Mouse (Mus musculus): Measurements from ENCODE around the gene Mpnd. TPM values are rescaled to one million over a fixed set of nuclear protein-coding genes. Genes with fewer than 3 reads are reported as not detected.

Mpnd gene
- polyA plus RNA-seq, 1 experiment, result 98.3 TPM

DNA sequence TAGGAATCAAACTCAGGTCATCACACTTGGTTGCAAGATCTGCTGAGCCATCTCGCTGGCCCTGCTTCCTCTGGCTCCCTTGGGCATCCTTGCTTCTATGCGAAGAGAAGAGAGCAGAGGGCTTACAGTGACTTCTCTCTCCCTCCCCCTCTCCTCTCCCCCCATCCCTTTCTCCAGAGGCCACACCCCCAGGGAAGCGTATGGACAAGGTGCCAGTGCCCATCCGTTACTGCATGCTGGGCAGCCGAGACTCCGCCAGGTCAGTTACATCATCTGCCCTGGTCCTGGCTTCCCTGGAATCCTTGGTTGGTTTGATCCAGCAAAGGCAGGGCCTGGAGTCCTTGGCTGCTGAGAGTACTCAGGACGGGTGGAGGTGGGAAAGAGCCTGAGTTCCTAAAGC is 5.9 kb downstream of the Mpnd start:
- H3K4me3 ChIP-seq (ENCODE audit: insufficient read depth, low read depth, low read length), result no peak overlapping the region
- no peaks in the 10 kb centered on the region for H3K36me3 ChIP-seq (ENCODE audit: control insufficient read depth, insufficient read depth, low read length)
- peaks cover 3% of the 10 kb centered on the region; the same call in 1 of the 2 replicates for H3K4me1 ChIP-seq (ENCODE audit: control insufficient read depth, insufficient read depth, low read length)
- 83% methylated on average over 7 of the region's 7 CpGs for WGBS
- no peak for DNase-seq
- no peak overlapping the region for H3K27ac ChIP-seq (ENCODE audit: insufficient read depth, low read depth, low read length)
- no peaks in the 10 kb centered on the region for H3K27me3 ChIP-seq (replicated peaks; ENCODE audit: control insufficient read depth, insufficient read depth, low read length)
- no peak for TF ChIP-seq POLR2A (IDR thresholded peaks at IDR 0.05; ENCODE audit: low read depth, low read length)
- no peak for TF ChIP-seq CTCF (conservative IDR thresholded peaks at IDR 0.05; ENCODE audit: insufficient read depth, insufficient read length, low read depth, low read length)

DNA sequence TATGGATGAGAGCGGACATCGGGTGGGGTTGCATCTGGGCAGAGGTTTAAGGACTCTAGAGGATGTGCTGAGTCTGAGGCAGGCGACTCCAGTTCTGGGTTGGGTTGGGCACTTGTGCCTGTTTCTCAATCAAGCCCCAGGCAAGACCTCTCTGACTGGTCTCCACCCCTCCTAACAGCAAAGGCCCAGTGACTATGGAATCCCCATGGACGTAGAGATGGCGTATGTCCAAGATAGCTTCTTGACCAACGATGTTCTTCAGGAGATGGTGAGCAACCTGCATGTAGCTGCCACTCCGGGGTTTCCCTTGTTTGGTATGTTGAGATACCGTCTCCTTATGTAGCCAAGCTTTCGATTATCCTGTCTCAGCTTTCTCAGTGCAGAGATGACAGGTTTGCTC is 9.8 kb downstream of the Mpnd start:
- Histone ChIP-seq H3K4me1 (ENCODE audit: control insufficient read depth, insufficient read depth, low read length) (no peaks in the 10 kb centered on the region), H3K27me3 (replicated peaks; ENCODE audit: control insufficient read depth, insufficient read depth, low read length) (no peaks in the 10 kb centered on the region), H3K4me3 (ENCODE audit: insufficient read depth, low read depth, low read length) (no peak overlapping the region), H3K36me3 (ENCODE audit: control insufficient read depth, insufficient read depth, low read length) (no peaks in the 10 kb centered on the region), H3K27ac (ENCODE audit: insufficient read depth, low read depth, low read length) (no peak overlapping the region)
- no peak for DNase-seq
- WGBS, result 89% methylated on average over 9 of the region's 9 CpGs
- TF ChIP-seq CTCF (conservative IDR thresholded peaks at IDR 0.05; ENCODE audit: insufficient read depth, insufficient read length, low read depth, low read length) (no peak), POLR2A (IDR thresholded peaks at IDR 0.05; ENCODE audit: low read depth, low read length) (no peak)

DNA sequence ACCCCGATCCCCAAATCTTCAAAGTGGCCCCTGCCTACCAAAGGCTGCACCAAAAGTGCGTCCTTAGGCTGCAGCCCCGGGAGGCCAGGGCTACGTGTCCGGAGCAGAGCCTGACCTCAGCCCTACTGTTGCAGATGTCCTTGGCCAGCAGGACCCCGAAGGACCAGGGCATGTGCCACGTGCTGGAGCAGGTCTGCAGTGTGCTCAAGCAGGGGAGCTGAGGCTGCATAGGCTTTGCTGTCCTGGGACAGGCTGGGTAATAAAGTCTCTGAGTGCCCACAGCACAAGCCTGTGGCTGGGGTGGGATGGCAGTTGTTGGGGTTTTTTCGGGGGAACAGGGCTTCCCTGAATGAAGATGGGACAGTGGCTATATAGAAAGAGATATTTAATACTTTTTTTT is 10.9 kb downstream of the Mpnd start:
- no peak for DNase-seq
- Histone ChIP-seq H3K27me3 (replicated peaks; ENCODE audit: control insufficient read depth, insufficient read depth, low read length) (no peaks in the 10 kb centered on the region), H3K36me3 (ENCODE audit: control insufficient read depth, insufficient read depth, low read length) (no peaks in the 10 kb centered on the region), H3K4me1 (ENCODE audit: control insufficient read depth, insufficient read depth, low read length) (no peaks in the 10 kb centered on the region), H3K27ac (ENCODE audit: insufficient read depth, low read depth, low read length) (no peak overlapping the region), H3K4me3 (ENCODE audit: insufficient read depth, low read depth, low read length) (no peak overlapping the region)
- WGBS, result 84% methylated on average over 8 of the region's 8 CpGs
- no peak for TF ChIP-seq CTCF (conservative IDR thresholded peaks at IDR 0.05; ENCODE audit: insufficient read depth, insufficient read length, low read depth, low read length)
- no peak for TF ChIP-seq POLR2A (IDR thresholded peaks at IDR 0.05; ENCODE audit: low read depth, low read length)

DNA sequence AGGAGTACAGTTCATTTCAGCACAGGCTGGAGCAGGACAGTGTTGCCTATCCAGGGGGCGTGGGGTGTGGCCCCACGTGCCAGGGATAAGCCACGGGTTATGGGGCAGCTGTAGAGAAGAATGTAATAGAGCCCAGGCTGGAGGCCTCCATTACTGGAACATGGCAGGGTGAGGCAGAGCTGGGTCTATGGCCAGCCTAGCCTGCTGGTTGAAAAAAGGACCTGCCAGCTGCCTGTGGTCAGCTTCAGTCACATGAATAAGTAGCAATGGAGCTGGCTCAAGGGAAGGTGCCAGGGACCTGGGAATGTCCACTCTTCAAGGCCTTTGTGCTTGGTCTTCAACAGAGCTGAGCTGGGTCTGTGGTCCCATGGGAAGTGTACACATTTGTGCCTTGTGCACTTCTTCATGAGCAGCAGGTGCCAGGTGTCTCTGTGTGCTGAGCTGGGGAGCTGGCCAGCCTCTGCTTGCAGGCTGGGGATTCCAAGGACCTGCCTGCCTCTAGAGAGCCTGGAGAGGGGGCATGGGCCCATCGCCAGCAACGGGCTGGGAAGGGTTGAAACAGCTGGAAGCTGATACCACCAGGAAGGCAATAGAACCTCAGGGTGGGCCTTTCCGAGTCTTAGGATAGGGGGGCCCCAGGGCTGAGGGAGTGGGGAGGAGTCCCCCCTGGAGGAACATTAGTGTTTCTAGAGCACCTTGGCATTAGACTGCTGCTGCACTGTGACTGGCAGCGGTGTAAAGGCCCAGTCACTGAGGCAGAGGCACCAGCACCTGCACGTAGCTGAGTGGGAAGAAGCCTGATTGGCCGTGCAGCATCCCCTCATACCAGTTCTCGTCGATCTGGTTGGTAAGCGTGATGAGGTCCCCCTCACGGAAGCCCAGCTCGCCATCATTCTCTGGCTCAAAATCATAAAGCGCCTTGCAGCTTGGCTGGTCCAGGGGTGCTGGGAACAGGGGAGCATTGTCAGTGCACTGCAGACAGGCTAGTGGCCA is 11.6 kb downstream of the Mpnd start:
- 79% methylated on average over 15 of the region's 15 CpGs for WGBS
- DNase-seq, result no peak
- Histone ChIP-seq H3K27ac (ENCODE audit: insufficient read depth, low read depth, low read length) (no peak overlapping the region), H3K4me3 (ENCODE audit: insufficient read depth, low read depth, low read length) (no peak overlapping the region), H3K36me3 (ENCODE audit: control insufficient read depth, insufficient read depth, low read length) (no peaks in the 10 kb centered on the region), H3K27me3 (replicated peaks; ENCODE audit: control insufficient read depth, insufficient read depth, low read length) (no peaks in the 10 kb centered on the region), H3K4me1 (ENCODE audit: control insufficient read depth, insufficient read depth, low read length) (0 out of 2 replicates have a peak, but pooled peaks cover 4% of the 10 kb centered on the region)
- TF ChIP-seq CTCF (conservative IDR thresholded peaks at IDR 0.05; ENCODE audit: insufficient read depth, insufficient read length, low read depth, low read length) (no peak), POLR2A (IDR thresholded peaks at IDR 0.05; ENCODE audit: low read depth, low read length) (no peak)

DNA sequence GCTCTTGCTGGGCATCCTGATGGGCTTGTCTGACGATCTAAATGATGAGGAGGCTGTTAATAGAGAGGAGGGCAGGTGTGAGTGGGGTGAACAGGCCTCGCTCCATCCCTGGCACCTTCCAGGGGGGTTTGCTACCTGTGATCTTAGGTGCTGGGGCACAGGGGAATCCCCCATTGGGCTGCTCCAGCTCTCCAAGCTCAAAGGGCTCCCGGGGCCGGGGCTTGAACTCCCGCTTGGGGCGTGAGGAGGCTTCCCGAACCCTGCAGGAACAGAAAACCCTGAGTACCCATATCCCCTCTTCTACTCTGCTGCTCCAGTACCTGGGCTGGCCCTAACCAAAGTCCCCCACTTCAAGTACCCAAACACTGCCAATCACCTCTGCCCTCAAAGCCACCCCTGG is 12.3 kb downstream of the Mpnd start:
- no peaks in the 10 kb centered on the region for H3K27me3 ChIP-seq (replicated peaks; ENCODE audit: control insufficient read depth, insufficient read depth, low read length)
- H3K4me1 ChIP-seq (ENCODE audit: control insufficient read depth, insufficient read depth, low read length), result 0 out of 2 replicates have a peak, but pooled peaks cover 6% of the 10 kb centered on the region
- H3K27ac ChIP-seq (ENCODE audit: insufficient read depth, low read depth, low read length), result no peak overlapping the region
- TF ChIP-seq CTCF (conservative IDR thresholded peaks at IDR 0.05; ENCODE audit: insufficient read depth, insufficient read length, low read depth, low read length) (no peak), POLR2A (IDR thresholded peaks at IDR 0.05; ENCODE audit: low read depth, low read length) (no peak)
- WGBS, result 92% methylated on average over 7 of the region's 7 CpGs
- H3K36me3 ChIP-seq (ENCODE audit: control insufficient read depth, insufficient read depth, low read length), result no peaks in the 10 kb centered on the region
- H3K4me3 ChIP-seq (ENCODE audit: insufficient read depth, low read depth, low read length), result no peak overlapping the region
- DNase-seq, result no peak

DNA sequence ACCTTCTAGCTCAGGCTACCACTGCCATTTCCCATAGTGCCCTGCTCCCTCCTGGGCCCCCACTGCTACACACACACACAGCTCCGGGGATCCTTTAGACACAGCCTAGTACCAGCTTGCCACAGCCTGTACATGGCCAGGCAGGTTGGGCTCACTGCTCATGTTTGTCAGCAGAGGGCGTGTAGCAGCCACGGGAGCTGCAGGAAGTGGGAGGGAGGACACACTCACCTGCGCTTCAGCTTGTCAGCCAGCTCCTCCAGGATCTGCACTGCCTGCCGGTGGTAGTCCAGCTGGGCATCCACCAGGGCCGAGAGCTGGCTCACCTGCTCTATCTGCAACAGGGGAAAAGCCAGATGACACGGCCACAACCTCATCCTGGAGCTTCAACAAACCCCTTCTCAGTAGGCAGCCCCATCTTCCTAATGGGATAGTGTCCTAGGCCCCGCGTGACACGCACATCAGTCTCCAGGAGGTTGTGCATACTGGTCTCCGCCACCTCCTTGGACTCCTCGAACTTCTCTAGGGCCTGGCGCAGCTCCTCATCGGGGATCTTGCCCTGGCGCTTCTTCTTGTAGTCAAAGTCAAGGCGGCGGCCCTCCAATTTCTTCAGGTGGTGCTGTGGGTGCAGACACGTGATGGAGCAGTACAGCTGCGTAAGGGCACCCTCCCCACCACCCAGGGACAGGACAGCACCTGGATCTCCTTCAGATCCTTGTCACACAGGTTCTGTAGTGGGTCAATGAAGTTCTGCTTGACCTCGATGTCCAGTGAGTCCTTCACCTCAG is 13.0 kb downstream of the Mpnd start:
- TF ChIP-seq CTCF (conservative IDR thresholded peaks at IDR 0.05; ENCODE audit: insufficient read depth, insufficient read length, low read depth, low read length), result peak; percentile 79
- no peak for TF ChIP-seq POLR2A (IDR thresholded peaks at IDR 0.05; ENCODE audit: low read depth, low read length)
- peak; percentile 68 for DNase-seq
- H3K36me3 ChIP-seq (ENCODE audit: control insufficient read depth, insufficient read depth, low read length), result no peaks in the 10 kb centered on the region
- H3K4me1 ChIP-seq (ENCODE audit: control insufficient read depth, insufficient read depth, low read length), result 0 out of 2 replicates have a peak, but pooled peaks cover 10% of the 10 kb centered on the region
- 65% methylated on average over 20 of the region's 20 CpGs for WGBS
- H3K4me3 ChIP-seq (ENCODE audit: insufficient read depth, low read depth, low read length), result no peak overlapping the region
- no peaks in the 10 kb centered on the region for H3K27me3 ChIP-seq (replicated peaks; ENCODE audit: control insufficient read depth, insufficient read depth, low read length)
- no peak overlapping the region for H3K27ac ChIP-seq (ENCODE audit: insufficient read depth, low read depth, low read length)

Data from kidney, adult 2 months (tissue).